ENCODE assay signal across 11 mouse cellular contexts in the genomic region with DNA sequence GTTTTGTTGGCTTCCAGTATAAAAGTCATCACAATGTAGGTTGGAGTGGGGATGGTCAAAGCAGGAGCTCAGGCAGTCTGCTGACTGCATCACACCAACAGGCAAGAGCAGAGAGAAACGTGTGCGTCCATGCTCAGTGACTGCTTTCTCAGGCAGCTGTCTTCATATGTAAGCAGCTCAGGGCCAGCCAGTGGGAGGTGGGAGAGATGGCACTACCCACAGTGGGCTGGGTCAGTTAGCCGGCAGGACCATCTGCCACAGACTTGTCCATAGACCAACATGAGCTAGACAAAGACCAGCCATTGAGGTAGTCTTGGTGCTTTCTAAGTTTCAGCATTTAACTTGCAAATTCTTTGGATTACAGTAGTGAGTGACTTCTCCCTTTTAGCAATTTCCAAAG.
"Had no signal": no experiment of that assay in that cellular context is flagged by ENCODE, and none has a peak within 500 bp of the region (broad histone marks: within the 10 kb centered on the region; RNA-seq: fewer than 3 reads in every experiment).

No protein-coding gene starts in this region.

- H3K4me2 ChIP-seq: liver, embryonic 13.5 days; midbrain, embryonic 12.5 days had no signal

- H3K9me3 ChIP-seq: liver, embryonic 13.5 days; midbrain, embryonic 12.5 days had no signal

- DNase-seq: kidney, adult 9 months; kidney, postnatal 14 days; kidney, postnatal 4 days; liver, embryonic 13.5 days; lung, adult 2 months; lung, postnatal 14 days; right cerebral cortex, postnatal 25 days; thymus, adult 18-20 months; thymus, postnatal 36 days had no signal

- ATAC-seq: midbrain, embryonic 16.5 days had no signal

- H3K4me3 ChIP-seq: liver, embryonic 13.5 days; midbrain, embryonic 12.5 days had no signal

- H3K4me1 ChIP-seq: midbrain, embryonic 12.5 days had no signal

- H3K27me3 ChIP-seq: liver, embryonic 13.5 days; midbrain, embryonic 12.5 days had no signal

- H3K27ac ChIP-seq: liver, embryonic 13.5 days; midbrain, embryonic 12.5 days had no signal

- H3K9ac ChIP-seq: liver, embryonic 13.5 days; midbrain, embryonic 12.5 days had no signal
